Mouse (Mus musculus): ENCODE results near the gene Cnih1.

Cnih1 gene

DNA sequence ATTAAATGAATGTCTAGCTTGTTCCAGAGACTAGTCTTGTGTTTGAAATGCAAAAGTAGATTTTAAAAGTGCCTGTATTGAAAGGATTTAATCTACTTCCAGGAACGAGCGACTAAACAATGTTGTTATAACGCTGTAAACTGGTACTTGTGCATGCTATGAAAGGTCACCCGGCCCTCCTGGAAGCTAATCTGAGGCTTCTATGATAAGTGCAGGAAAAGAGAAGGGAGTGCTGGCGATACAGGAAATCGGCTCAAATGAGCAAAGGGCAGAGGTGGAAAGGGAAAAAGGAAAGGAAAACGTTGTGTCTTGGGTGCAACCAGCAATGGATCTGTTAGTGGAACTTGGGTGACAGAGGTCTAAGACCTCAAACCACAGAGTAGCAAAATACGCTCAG, 292 bp upstream of the Cnih1 start:
- WGBS, result 26% methylated on average over 8 of the region's 8 CpGs

DNA sequence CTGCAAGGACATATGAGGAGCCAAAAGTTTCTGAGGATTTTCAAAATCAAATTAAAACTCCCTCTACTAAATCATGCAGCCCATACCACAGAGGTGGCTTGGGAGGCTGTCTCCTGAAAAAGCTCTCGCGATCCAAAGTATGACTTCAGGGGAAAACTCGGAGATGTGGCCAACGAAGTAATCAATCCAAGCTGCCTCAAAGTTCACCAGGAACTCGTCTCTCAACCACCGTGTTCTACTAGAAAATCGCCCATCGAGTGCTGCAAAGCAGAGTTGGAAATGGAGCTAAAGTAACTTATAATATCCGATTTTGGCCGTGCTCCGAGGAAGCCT, 791 bp downstream of the Cnih1 start:
- WGBS, result under 1% methylated on average over 11 of the region's 11 CpGs

DNA sequence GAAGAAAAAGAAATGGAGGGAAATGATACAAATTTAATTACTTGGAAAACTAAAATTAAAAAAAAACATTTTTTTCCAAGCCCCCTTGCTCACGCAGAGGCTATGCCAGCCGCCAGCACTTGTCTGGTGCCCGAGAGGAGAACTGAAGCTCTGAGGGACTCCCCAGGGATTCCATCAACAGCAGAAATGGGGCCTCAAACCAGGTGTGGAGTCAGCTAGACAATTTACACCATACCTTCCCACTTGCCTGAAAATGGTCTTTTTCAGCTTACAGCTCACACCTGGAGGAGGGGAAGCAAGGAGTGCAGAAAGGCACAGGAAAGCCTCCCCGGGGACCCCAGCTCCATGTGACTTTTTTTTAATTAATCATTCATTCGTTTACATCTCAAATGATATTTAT, 3.0 kb downstream of the Cnih1 start:
- WGBS, result 95% methylated on average over 5 of the region's 5 CpGs

DNA sequence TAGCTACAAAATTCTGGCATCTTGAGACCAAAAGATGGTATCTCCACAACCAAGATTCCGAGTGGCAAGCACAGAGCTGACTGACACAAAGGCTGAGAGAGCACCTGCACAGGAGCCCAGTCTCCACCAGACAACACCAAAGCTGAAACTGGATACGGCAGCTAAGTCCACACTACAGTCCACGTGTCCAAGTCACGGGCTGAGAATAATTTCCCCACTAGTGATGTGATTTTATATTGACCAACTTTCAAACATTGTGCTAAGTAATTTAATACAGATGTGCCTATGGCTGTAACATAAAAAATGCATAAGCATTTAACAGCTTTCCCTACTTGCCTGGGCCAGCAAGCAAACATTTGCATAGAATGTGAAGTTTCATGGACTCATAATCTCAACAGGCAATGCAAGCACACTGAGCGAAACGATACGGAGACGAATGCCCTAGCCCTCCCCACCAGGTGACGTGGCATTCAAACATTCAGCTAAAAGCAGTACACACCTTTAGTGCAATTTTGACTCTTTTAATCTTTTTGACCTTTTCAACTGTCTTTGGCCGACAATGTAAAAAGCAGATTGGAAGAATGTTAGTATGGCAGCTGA, 4.8 kb downstream of the Cnih1 start:
- WGBS, result 95% methylated on average over 10 of the region's 10 CpGs

DNA sequence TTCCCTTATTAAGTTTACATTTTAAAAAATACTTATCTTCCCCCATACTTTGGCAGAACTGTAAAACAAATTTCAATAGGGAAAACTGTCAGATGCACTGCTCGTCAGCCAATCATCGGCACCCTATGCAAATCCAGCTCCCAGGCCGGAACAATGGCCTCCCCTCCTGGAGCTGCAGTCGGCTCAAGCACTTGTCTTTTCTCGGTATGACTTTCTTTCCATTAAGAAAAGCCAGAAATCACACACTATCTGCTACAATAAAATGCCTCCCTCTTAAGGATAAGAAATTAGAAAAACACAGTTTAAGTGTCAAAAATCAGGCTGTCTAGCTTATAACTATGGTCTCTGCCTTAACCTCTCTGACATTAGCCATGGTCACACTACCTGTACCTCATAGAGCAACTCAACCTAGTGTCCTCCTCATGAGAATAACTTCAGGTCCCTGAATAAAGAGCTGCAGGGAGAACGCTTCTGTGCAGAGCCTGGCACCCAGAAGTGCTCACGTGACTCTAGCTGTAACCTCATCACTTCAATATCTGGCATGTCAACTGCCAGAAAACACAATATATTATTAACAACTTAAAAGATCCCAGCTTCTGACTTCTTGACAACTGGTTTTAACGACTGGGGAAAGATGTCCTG, 5.9 kb downstream of the Cnih1 start:
- WGBS, result 84% methylated on average over 8 of the region's 8 CpGs

DNA sequence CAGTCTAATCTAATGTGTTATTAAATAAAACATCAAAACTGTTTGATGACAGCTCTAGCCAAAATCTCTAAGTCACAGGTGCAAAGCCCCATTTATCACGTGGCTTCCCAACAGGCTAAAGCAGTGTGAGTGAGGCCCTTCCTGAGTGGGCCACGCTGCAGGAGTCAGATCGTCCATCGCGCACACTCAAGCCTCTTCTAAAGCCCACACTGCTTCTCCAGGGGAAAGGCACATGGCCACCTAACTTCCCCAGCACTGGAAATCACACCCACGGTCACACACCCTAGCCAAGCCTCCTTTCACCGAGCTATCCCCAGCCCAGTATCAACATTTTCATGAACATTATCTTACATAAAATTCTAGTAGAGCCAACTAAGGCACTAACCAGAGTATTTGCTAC, 7.1 kb downstream of the Cnih1 start:
- WGBS, result 88% methylated on average over 7 of the region's 7 CpGs

DNA sequence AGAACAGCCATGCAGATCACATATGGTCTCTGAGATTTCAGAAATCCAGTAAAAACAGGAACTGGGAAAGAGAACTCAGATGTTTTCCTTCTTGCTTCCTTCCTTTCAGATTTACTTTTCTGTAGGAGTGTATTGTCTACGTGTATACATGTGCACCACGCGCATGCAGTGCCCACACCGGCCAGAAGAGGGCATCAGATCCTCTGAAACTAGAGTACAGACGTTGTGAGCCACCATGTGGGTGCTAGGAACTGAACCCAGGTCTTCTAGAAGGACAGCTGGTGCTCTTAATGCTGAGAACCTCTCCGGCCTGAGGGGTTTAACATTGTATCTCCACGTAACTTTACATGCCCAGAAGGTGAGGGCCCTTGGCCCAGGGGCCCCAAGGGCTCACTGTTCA, 9.0 kb downstream of the Cnih1 start:
- 92% methylated on average over 7 of the region's 7 CpGs for WGBS

DNA sequence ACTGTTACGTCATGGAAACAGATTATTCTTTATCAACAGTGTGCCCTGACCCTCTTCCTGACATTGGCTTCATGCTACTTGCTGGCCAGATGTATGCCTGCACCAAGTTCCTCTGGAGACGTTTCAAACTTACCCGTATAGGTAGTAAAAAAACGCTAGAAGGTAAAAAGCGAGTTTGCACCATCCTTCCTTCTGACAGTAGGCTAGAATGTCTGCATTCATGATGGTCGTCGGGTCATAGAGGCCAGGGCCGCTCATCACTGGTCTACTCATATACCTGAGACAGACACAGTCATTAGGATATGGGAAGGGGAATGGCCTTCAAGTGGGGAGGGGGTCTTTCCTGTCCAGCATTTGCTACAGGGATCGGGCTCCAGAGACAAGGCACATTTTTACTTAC, 9.5 kb downstream of the Cnih1 start:
- WGBS, result 97% methylated on average over 9 of the region's 9 CpGs

DNA sequence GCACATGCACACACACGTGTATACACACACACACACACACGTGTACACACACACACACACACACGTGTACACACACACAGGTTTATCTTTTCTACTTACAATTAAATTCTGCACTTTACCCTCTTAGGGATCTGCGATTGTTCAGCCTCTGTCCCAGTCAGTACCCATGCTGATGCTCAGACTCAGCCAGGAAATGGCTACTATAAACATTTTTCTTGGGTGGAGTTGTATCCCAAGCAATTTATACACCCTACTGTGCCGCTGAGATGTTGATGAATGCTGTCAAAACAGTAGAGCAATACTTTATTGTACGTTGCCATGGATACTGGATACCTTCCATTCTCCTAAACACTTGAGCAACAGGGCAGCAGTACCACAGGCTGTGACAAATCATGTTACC, 18.2 kb downstream of the Cnih1 start:
- WGBS, result 69% methylated on average over 6 of the region's 6 CpGs

DNA sequence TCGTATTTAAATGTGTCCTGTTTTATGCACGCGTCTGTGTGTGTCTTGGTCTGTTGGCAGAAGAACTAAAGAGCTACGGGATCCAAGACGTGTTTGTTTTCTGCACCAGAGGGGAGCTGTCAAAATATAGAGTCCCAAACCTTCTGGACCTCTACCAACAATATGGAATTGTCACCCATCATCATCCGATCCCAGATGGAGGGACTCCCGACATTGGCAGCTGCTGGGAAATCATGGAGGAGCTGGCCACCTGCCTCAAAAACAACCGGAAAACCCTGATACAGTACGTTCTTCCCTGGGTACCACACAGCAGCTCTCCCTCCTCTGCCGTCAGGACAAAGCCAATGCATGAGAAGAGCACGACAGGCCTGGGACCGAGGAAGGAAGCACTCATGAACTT, 21.1 kb downstream of the Cnih1 start:
- WGBS, result 42% methylated on average over 12 of the region's 12 CpGs

DNA sequence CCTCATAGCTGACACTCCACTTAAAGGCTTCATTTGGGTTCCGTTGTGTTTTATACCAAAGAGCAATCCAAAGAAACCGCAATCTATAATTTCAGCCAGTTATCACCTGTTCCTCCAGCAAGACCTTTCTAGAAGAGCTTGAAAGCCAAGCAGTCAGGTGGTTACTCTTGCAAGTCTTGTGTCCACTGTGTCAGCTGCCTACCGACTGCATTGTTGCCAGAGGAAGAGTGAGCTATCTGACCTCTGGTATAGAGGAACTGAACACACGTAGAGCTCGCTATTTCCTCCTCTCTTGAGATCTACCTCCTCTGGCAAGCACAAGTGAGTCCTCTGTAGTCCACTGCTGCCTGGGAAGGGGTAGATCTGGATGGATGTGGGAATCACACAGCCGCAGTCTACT, 27.0 kb downstream of the Cnih1 start:
- 59% methylated on average over 6 of the region's 6 CpGs for WGBS

DNA sequence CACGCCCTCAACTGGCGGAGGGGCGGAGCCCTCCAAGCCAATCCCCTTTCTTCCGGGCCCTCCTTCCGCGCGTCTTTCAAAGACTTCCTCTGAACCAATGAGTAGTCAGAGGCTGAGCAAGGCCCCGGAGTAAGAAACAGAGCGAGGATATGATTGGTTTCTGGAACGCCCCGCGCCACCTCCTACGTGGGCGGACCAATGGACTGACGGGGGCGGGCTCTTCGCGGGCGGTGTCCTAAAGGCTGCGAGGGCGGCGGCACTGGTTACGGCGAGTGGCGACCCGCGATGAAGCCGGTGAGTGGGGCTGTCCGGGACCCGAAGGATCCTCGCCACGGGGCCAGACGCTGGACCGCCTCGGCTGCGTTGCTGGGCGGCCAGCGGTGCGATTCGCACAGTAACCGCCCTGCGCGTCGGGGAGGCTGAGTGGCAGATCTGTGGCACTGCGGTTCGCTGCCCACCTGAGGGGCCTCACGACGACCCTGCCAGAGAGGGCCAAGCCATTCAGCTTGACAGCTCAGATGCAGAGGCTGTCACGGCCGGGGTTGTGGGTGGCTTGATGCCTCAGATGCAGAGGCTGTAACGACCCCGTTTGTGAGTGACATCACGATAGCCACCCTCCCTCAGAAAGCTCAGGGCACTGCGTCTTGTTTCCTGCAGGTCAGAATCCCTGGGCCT, 27.7 kb downstream of the Cnih1 start, which contains the start of gene Cdkn3:
Gene Cdkn3, plus strand, starts transcription at position 187 of the 675 bp plus-strand sequence.
- under 1% methylated on average over 54 of the region's 54 CpGs for WGBS

DNA sequence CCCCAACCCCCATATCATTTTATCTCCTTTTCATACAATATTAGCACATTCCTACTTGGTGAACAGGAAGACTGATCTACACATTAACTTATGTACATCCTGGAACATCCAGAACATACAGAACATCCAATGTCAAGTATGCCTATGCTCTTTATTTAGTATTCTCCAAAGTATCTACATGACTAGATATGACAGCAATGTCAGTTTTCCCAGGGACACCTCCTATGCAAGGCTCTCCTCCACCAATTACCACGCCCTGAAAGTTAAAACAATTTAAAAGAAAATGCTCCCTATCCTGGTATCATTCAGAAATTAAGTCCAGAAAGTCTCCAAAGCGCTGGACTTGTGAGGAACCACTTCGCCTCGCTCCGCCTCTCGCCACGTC, 28.2 kb downstream of the Cnih1 start:
- 1% methylated on average over 7 of the region's 7 CpGs for WGBS

DNA sequence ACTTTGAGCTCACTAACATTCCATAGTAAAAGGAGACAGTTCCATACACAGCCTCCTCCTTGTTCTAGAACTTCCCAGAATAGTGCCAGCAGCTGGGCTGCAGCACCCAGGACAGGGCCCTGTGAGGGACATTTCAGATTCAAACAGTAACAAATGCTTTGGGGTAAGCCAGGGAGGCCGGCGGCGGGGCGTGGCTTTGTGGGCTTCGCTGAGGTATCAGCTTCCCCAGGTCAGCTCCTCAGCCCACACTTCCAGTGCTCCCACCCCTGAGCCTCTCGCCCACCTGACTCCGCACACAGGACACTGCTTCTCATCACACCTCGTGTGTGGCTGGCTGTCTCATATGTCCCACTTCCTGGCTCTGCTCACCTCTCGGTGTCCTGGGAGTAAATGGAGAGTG, 30.5 kb downstream of the Cnih1 start:
- 73% methylated on average over 9 of the region's 9 CpGs for WGBS

DNA sequence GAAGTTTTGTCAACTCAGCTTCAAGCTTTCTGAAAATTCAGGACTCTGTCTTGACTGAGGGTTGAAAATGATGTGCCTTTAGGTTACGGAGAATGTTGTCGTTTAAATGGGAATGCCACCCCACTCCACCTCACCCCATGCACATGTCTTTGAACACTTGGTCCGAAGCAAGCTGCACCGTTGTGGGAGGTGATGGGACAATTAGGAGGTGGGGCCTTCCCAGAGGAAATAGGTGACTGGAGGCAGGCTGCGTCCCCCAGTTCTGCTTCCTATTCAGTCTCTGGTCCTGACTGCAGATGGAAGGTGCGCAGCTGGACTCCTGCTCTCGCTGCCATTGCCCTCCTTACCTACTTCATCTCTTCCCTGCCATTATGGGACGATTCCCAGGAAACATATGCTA, 32.4 kb downstream of the Cnih1 start:
- WGBS, result 95% methylated on average over 8 of the region's 8 CpGs

DNA sequence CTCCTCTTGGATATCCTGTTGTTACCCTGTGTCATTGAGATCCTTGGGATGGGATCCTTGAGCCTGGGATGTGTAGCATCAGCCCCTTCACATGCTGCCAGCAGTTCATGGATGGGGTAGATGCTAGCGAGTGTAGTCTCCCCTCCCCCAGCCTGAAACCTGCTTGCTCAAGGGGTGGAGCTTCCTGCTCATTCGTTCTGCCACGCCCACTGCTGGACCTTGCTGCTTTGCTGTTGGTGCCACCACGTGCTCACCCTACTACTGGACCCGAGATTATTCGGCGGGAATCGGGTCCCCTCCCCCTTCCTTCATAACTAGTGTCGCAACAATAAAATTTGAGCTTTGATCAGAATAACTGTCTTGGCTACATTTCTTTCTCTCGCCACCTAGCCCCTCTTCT, 33.8 kb downstream of the Cnih1 start:
- 76% methylated on average over 10 of the region's 10 CpGs for WGBS

DNA sequence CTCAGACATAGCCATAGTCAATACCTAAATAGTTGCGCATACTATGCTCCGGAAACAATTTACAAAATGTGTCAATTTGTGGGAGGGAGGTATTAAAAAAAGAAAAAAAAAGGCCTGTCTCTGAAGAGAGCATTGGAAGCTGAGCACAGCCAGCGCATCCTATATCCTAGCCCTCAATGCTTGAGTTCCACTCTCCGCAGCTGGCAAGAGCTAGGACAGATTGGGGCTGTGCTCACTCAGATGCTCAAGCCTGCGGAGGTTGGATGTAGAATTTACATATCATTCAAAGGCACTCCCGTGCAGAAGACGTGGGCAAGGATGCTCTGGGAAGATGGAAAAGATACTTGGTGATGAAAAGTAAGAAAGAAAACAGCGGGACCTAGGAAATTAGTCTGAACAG, 42.8 kb downstream of the Cnih1 start:
- WGBS, result 67% methylated on average over 8 of the region's 8 CpGs

DNA sequence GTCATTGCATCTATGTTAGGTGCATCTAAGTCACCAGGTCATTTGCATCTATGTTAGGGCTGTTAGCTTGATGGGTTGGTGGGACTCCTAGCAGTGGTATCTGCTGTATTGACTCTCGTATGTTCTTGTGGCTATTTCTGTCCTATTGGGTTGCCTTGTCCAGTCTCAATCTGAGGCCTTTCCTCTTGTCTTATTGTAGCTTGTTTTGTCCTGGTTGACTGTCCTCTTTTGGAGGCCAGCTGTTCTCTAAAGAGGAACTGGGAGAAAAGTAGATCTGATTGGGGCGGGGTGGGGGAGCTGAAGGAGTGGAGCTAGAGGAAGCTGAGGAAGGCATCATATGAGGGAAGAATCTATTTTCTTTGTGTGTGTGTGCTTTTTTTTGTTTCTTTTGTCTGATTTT, 45.5 kb downstream of the Cnih1 start:
- WGBS, result 93% methylated on average over 2 of the region's 2 CpGs

DNA sequence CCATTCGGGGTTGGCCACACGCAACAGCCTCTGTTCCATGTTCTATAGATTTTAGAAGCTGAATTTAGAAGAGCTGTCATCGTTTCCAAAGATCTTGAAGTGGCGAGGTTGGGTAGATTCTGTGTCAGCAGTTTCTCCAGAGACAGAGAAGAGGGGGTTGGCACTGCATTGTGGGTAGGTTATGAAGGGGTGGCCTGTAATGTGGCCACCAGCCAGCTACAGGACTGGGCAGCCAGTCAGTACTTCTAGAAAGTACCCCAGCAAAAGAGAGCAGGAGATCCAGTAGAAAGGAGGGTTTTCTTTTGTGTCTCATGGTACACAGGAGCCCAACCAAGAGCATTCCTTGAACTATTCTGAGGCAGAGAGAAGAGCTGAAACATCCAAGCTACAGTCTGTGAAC, 51.8 kb downstream of the Cnih1 start:
- 93% methylated on average over 4 of the region's 4 CpGs for WGBS

DNA sequence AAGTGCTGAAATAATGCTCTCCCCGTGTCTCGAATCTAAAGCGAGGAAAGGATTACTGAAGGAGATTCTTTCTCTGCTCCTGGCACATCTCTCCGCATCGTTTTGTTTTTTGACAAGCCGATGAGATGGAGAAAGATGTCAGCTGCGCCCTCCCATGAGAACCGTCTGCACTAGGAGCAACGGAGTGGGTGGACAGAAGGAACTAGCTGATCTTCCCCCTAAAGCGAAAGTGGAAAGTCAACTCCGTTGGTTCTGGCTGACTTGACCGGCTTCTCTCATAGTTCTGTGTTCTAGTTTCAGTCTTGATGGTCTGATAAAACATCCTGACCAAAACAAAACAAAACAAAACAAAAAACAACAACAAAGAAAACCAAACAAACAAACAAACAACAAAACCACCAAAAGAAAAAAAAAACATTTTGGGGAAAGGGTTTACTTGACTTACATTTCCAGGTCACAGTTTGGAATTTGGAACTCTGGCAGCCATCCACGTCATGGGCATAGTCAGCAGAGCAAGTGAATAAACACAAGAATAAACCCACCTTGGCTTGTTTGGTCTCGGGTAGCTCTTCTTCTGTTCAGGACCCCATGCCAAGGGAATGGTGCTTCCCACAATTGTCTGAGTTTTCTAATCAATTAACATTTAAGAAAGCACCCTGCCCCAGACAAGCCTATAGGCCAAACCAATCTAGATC, 53.3 kb downstream of the Cnih1 start:
- WGBS, result 69% methylated on average over 14 of the region's 14 CpGs

DNA sequence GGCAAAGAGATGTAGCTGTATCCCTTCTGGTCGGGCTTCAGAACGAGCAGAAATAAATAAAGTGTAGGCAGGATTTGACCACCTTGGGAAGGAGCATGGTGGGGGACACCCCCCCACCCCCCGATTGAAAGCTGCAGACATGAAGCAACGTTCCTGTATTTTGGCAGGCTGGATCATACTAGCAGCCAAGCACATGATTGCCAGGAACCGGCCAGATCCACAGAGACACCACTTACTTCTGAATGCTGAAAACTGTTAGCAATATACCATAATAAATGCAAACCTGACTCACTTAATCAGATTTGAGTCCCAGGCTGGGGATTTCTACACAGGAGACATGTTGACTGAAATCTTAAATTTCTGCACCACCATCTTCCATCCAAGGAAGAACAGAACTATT, 53.9 kb downstream of the Cnih1 start:
- WGBS, result 51% methylated on average over 5 of the region's 5 CpGs

DNA sequence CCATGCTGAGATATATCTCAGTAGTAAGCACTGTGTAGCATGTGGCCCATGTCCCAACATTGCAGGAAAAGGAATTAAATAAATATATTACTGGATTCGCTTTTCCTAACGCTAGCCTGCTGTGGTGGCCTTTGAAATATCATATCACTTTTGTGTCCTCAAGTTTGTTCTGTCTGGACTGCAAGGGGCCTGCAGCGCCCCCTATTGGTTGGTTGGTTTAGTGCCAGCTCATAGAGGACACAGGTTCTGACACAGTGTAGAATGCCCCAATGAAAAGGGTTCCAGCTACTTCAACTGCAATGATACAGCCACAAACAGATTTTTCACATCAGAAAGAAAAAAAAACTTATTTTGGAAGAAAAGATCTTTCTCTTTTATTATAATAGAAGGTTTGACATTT, 62.5 kb downstream of the Cnih1 start:
- WGBS, result 52% methylated on average over 3 of the region's 3 CpGs
